Mouse (Mus musculus) Muller cell, postnatal 12 days (primary cell): ENCODE results near the gene Vmn2r69.

ENCODE experiments used
- DNase-seq: peaks from one replicate; pipeline ENCODE4 v3.0.0-alpha.2; 2015; ENCODE audit errors: inconsistent ontology term

Gene Vmn2r69

GRCm38 (mm10) chr7:85415820-85416219 lies at the start of gene Vmn2r69:
Gene Vmn2r69, minus strand, starts transcription at chr7:85415920.
- no peak for DNase-seq
